In the genomic region with DNA sequence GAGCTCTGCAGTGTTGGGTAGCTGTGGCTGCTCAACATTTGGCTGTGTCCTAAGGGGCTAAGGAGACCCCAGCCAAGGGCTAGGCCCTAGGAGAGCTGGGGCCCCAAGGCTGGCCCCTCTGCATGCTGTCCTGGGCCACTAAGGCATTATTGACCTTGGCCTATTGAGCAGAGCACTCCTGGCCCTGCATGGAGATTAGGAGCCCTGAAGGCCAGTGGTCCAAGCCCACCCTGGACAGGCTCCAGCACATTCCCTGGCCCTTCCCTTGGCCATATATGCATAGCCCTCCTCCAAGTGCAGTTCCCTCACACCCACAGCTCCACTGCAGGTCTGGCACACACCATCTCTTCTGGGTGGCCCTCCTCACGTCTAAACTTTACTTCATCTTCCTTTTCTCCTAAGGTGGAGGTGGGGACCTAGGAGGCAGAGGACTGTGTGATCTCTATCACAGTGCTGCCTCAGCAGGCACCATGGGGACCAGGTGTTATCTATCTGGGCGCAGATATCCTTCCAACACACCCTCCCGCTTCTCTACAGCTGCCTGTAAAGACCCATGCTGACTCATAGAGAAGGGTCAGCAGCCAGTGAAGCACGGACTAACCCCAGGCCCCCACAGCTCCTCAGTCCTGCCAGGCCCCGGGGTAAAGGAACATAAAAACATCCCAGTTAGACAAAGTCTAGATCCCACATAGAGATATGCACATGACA, we compare ENCODE assay signal across 14 mouse cellular contexts. TPM values are rescaled to one million over a fixed set of nuclear protein-coding genes. Genes with fewer than 3 reads are reported as not detected.
DNase-seq lines count a peak whose midpoint lies in the region; ATAC-seq and TF ChIP-seq lines count a peak whose summit lies in the region.
"Had no signal": no experiment of that assay in that cellular context is flagged by ENCODE, and none has a peak within 500 bp of the region (broad histone marks: within the 10 kb centered on the region; RNA-seq: fewer than 3 reads in every experiment).

No protein-coding gene starts in this region.

- no peak for TF ChIP-seq CTCF in cerebellum, adult 2 months (IDR thresholded peaks at IDR 0.05; ENCODE audit: borderline replicate concordance, insufficient read depth, low read depth, low read length)
- no peak for TF ChIP-seq CTCF in kidney, adult 2 months (conservative IDR thresholded peaks at IDR 0.05; ENCODE audit: insufficient read depth, insufficient read length, low read depth, low read length)

- H3K4me3 ChIP-seq in cerebellum, adult 2 months (replicated peaks; ENCODE audit: insufficient read depth, low read depth, low read length) = no peak overlapping the region
- no peak overlapping the region for H3K4me3 ChIP-seq in kidney, adult 2 months (ENCODE audit: insufficient read depth, low read depth, low read length)
- H3K4me3 ChIP-seq in lung, embryonic 16.5 days (ENCODE audit: low read length) = no peak overlapping the region
- H3K4me3 ChIP-seq: forebrain, embryonic 15.5 days; hindbrain, embryonic 12.5 days; megakaryocyte, embryonic 14.5 days; myocyte had no signal

- 0 out of 2 replicates have a peak, but pooled peaks have one; percentile 12 for ATAC-seq in lung, embryonic 16.5 days (ENCODE audit: low read depth)
- ATAC-seq in megakaryocyte-erythroid progenitor cell, adult 5-6 weeks (replicated peaks; ENCODE audit: low FRiP score, low TSS enrichment, poor library complexity, severe bottlenecking) = peak; percentile 19
- ATAC-seq: forebrain, embryonic 15.5 days had no signal

- no peaks in the 10 kb centered on the region; the same call in 1 of the 2 replicates for H3K36me3 ChIP-seq in kidney, adult 2 months (ENCODE audit: control insufficient read depth, insufficient read depth, low read length)
- peaks cover 27% of the 10 kb centered on the region for H3K36me3 ChIP-seq in lung, embryonic 16.5 days (ENCODE audit: control insufficient read depth, insufficient read depth, low read length)

- H3K9ac ChIP-seq in lung, embryonic 16.5 days (ENCODE audit: low read length) = 0 out of 2 replicates have a peak overlapping the region, but pooled peaks have one; percentile 20
- H3K9ac ChIP-seq: forebrain, embryonic 15.5 days; hindbrain, embryonic 12.5 days had no signal

- TF ChIP-seq POLR2A in cerebellum, adult 2 months (IDR thresholded peaks at IDR 0.05; ENCODE audit: borderline replicate concordance, insufficient read depth, low read length) = no peak
- TF ChIP-seq POLR2A in kidney, adult 2 months (IDR thresholded peaks at IDR 0.05; ENCODE audit: low read depth, low read length) = no peak

- H3K4me1 ChIP-seq in cerebellum, adult 2 months (ENCODE audit: control insufficient read depth, insufficient read depth, low read length) = peaks cover 13% of the 10 kb centered on the region
- H3K4me1 ChIP-seq in kidney, adult 2 months (ENCODE audit: control insufficient read depth, insufficient read depth, low read length) = peaks cover 8% of the 10 kb centered on the region; the same call in 1 of the 2 replicates
- H3K4me1 ChIP-seq in lung, embryonic 16.5 days (replicated peaks; ENCODE audit: control insufficient read depth, insufficient read depth, low read length) = peaks cover 27% of the 10 kb centered on the region

- H3K27me3 ChIP-seq in cerebellum, adult 2 months (ENCODE audit: control insufficient read depth, insufficient read depth, low read length) = no peaks in the 10 kb centered on the region
- no peaks in the 10 kb centered on the region for H3K27me3 ChIP-seq in kidney, adult 2 months (replicated peaks; ENCODE audit: control insufficient read depth, insufficient read depth, low read length)
- no peaks in the 10 kb centered on the region for H3K27me3 ChIP-seq in lung, embryonic 16.5 days (ENCODE audit: control insufficient read depth, insufficient read depth, low read depth, low read length)
- H3K27me3 ChIP-seq: forebrain, embryonic 15.5 days; hindbrain, embryonic 12.5 days; megakaryocyte, embryonic 14.5 days had no signal

- peak; percentile 9 for DNase-seq in cerebellum, adult 9-10 months
- DNase-seq in cerebellum, adult 2 months = no peak
- no peak for DNase-seq in kidney, adult 2 months
- DNase-seq in kidney, postnatal 14 days = no peak
- DNase-seq in lung, postnatal 10 days = no peak
- DNase-seq in thymus, adult 18-20 months = no peak
- DNase-seq: cerebellum, adult 11 months; thymus, postnatal 14 days had no signal

- no peaks in the 10 kb centered on the region for H3K9me3 ChIP-seq in lung, embryonic 16.5 days (ENCODE audit: control insufficient read depth, low read length)
- H3K9me3 ChIP-seq: forebrain, embryonic 15.5 days; hindbrain, embryonic 12.5 days; megakaryocyte, embryonic 14.5 days had no signal

- no peak overlapping the region for H3K27ac ChIP-seq in cerebellum, adult 2 months (ENCODE audit: insufficient read depth, low read length)
- peak overlapping the region; percentile 94 for H3K27ac ChIP-seq in kidney, adult 2 months (ENCODE audit: insufficient read depth, low read depth, low read length)
- peak overlapping the region; percentile 70 for H3K27ac ChIP-seq in lung, embryonic 16.5 days (ENCODE audit: low read length)
- H3K27ac ChIP-seq: forebrain, embryonic 15.5 days; hindbrain, embryonic 12.5 days had no signal

- WGBS in cerebellum, adult 2 months = 75% methylated on average over 5 of the region's 5 CpGs
- WGBS in kidney, adult 2 months = 70% methylated on average over 5 of the region's 5 CpGs
- 76% methylated on average over 5 of the region's 5 CpGs for WGBS in lung, embryonic 16.5 days

- no peak overlapping the region for H3K4me2 ChIP-seq in lung, embryonic 16.5 days (ENCODE audit: low read depth, low read length)
- H3K4me2 ChIP-seq: forebrain, embryonic 15.5 days; hindbrain, embryonic 12.5 days had no signal

RNA-seq across cellular contexts. Expression of a gene that starts 5.9 kb away (rescaled TPM):
- polyA plus RNA-seq in cerebellum, adult 2 months (2012; rRNA removed) = 5.9 and 7.4 TPM in 2 replicates
- 1.6 and 2.0 TPM in 2 replicates for polyA plus RNA-seq in kidney, adult 2 months (2012; rRNA removed)
- 3.7 and 4.6 TPM in 2 replicates for polyA plus RNA-seq in lung, embryonic 16.5 days (2015; fragmentation: Nextera tagmentation; extraction: Ambion mirVana)
- 0.81 and 1.2 TPM in 2 replicates for total RNA-seq in megakaryocyte-erythroid progenitor cell, adult 5-6 weeks (2014; fragmentation: Nextera tagmentation)
- 0.33 TPM in 1 of 2 replicates, not detected in the other for total RNA-seq in megakaryocyte-erythroid progenitor cell, adult 5-6 weeks (2017)

RNA-seq across cellular contexts. Expression of a gene that starts 6.4 kb away (rescaled TPM):
- 16.4 and 16.9 TPM in 2 replicates for polyA plus RNA-seq in cerebellum, adult 2 months (2012; rRNA removed)
- polyA plus RNA-seq in kidney, adult 2 months (2012; rRNA removed) = 10.0 and 11.8 TPM in 2 replicates
- polyA plus RNA-seq in lung, embryonic 16.5 days (2015; fragmentation: Nextera tagmentation; extraction: Ambion mirVana) = 72.0 and 84.7 TPM in 2 replicates
- total RNA-seq in megakaryocyte-erythroid progenitor cell, adult 5-6 weeks (2014; fragmentation: Nextera tagmentation) = 37.7 and 50.6 TPM in 2 replicates
- 58.4 and 68.6 TPM in 2 replicates for total RNA-seq in megakaryocyte-erythroid progenitor cell, adult 5-6 weeks (2017)
